In genomic region chr3:58576137-58577066, GRCm38 (mm10) we compare ENCODE assay signal across 8 mouse cellular contexts. TPM values are rescaled to one million over a fixed set of nuclear protein-coding genes. Genes with fewer than 3 reads are reported as not detected.
DNase-seq lines count a peak whose midpoint lies in the region; ATAC-seq and TF ChIP-seq lines count a peak whose summit lies in the region.

Gene Selenot, plus strand, starts transcription at chr3:58576636.

- peak within 1 kb of the TSS; percentile 39; the same call in 1 of the 2 replicates for H3K4me2 ChIP-seq in CH12.LX (ENCODE audit: insufficient read depth, low read depth, poor library complexity, severe bottlenecking)
- H3K4me2 ChIP-seq in forebrain, embryonic 12.5 days = peak within 1 kb of the TSS; percentile 58
- peak within 1 kb of the TSS; percentile 70 for H3K4me2 ChIP-seq in heart, postnatal 0 days (ENCODE audit: low read depth, low read length)
- peak within 1 kb of the TSS; percentile 66 for H3K4me2 ChIP-seq in liver, embryonic 16.5 days (ENCODE audit: low read depth, low read length)
- H3K4me2 ChIP-seq in neural tube, embryonic 13.5 days = peak within 1 kb of the TSS; percentile 70

- peak within 1 kb of the TSS; percentile 97 for H3K9ac ChIP-seq in CH12.LX (ENCODE audit: insufficient read depth, low read depth)
- peak within 1 kb of the TSS; percentile 98 for H3K9ac ChIP-seq in forebrain, embryonic 12.5 days
- peak within 1 kb of the TSS; percentile 94 for H3K9ac ChIP-seq in heart, postnatal 0 days (replicated peaks; ENCODE audit: low read depth, low read length)
- peak within 1 kb of the TSS; percentile 100 for H3K9ac ChIP-seq in liver, embryonic 16.5 days (ENCODE audit: low read depth, low read length)
- H3K9ac ChIP-seq in neural tube, embryonic 13.5 days = peak within 1 kb of the TSS; percentile 99

- peak; percentile 95 for DNase-seq in CH12.LX (ENCODE audit: extremely low read depth)
- peak; percentile 89 for DNase-seq in c-Kit-positive CD71-positive TER-119-negative erythroid progenitor cells, embryonic 14.5 days (ENCODE audit: low read depth)
- peak; percentile 96 for DNase-seq in heart, postnatal 0 days (ENCODE audit: low spot score)
- peak; percentile 97 to 98 for DNase-seq in kidney, postnatal 4 days

- no peak for TF ChIP-seq CTCF in CH12.LX (conservative IDR thresholded peaks at IDR 0.05 in 1 of 2, IDR thresholded peaks at IDR 0.05 in 1 of 2; ENCODE audit: low read depth in 2 of 2, low read length in 2 of 2)
- TF ChIP-seq CTCF in heart, postnatal 0 days (IDR thresholded peaks at IDR 0.05; ENCODE audit: low read depth) = no peak
- TF ChIP-seq CTCF in testis, adult 2 months (IDR thresholded peaks at IDR 0.05; ENCODE audit: control insufficient read depth, insufficient read depth, insufficient replicate concordance, low read depth, low read length) = 0 out of 2 replicates have a peak, but pooled peaks have one; percentile 4

- TF ChIP-seq EP300 in CH12.LX (IDR thresholded peaks at IDR 0.05; ENCODE audit: low read length) = no peak
- TF ChIP-seq EP300 in heart, postnatal 0 days (IDR thresholded peaks at IDR 0.05; ENCODE audit: low read depth) = no peak

- peak; percentile 99 for TF ChIP-seq POLR2A in CH12.LX (IDR thresholded peaks at IDR 0.05; ENCODE audit: low read depth, low read length)
- peak; percentile 98 for TF ChIP-seq POLR2A in testis, adult 2 months (IDR thresholded peaks at IDR 0.05; ENCODE audit: control insufficient read depth, low read depth, low read length)

- no peaks in the 10 kb centered on the region for H3K27me3 ChIP-seq in CH12.LX (replicated peaks)
- H3K27me3 ChIP-seq in forebrain, embryonic 12.5 days = no peaks in the 10 kb centered on the region
- H3K27me3 ChIP-seq in heart, postnatal 0 days (ENCODE audit: control insufficient read depth, insufficient read depth, low read length) = no peaks in the 10 kb centered on the region
- no peaks in the 10 kb centered on the region for H3K27me3 ChIP-seq in liver, embryonic 16.5 days (ENCODE audit: control insufficient read depth, insufficient read depth, low read depth, low read length)
- no peaks in the 10 kb centered on the region for H3K27me3 ChIP-seq in neural tube, embryonic 13.5 days
- H3K27me3 ChIP-seq in testis, adult 2 months (ENCODE audit: control insufficient read depth, insufficient read depth, low read length) = no peaks in the 10 kb centered on the region

- no peak for TF ChIP-seq RAD21 in CH12.LX (IDR thresholded peaks at IDR 0.05; ENCODE audit: low read depth, low read length)

- under 1% methylated on average over 58 of the region's 59 CpGs for WGBS in forebrain, embryonic 12.5 days
- 2% methylated on average over 58 of the region's 59 CpGs for WGBS in heart, postnatal 0 days
- WGBS in liver, embryonic 16.5 days (ENCODE audit: insufficient replicate concordance) = 2% methylated on average over 58 of the region's 59 CpGs
- WGBS in neural tube, embryonic 13.5 days = 1% methylated on average over 59 of the region's 59 CpGs

- peaks cover 0 to 23% of the 10 kb centered on the region in 2 experiments; a peak in 2 of 4 replicates for H3K4me1 ChIP-seq in CH12.LX (ENCODE audit: control insufficient read depth in 1 of 2, insufficient read depth in 2 of 2)
- H3K4me1 ChIP-seq in forebrain, embryonic 12.5 days = peaks cover 9% of the 10 kb centered on the region
- peaks cover 8% of the 10 kb centered on the region for H3K4me1 ChIP-seq in heart, postnatal 0 days (ENCODE audit: control insufficient read depth, insufficient read depth)
- H3K4me1 ChIP-seq in liver, embryonic 16.5 days (ENCODE audit: control insufficient read depth, low read depth, low read length) = peaks cover 10% of the 10 kb centered on the region
- peaks cover 26% of the 10 kb centered on the region for H3K4me1 ChIP-seq in neural tube, embryonic 13.5 days (replicated peaks)
- no peaks in the 10 kb centered on the region for H3K4me1 ChIP-seq in testis, adult 2 months (ENCODE audit: control insufficient read depth, insufficient read depth, low read length)

- ATAC-seq in forebrain, embryonic 12.5 days (ENCODE audit: low FRiP score) = peak; percentile 95
- ATAC-seq in heart, postnatal 0 days (ENCODE audit: insufficient read depth, low read depth) = peak; percentile 95
- peak; percentile 90 for ATAC-seq in liver, embryonic 16.5 days (ENCODE audit: low read depth)
- ATAC-seq in neural tube, embryonic 13.5 days (ENCODE audit: low read depth) = peak; percentile 95

- dilution Hi-C loops in CH12.LX (cut with MboI; ENCODE audit: extremely low pct_ligation_motif_present, extremely low pct_unique_long_range_greater_than_20kb, low sequenced_read_pairs) = no loop called here

- H3K9me3 ChIP-seq in CH12.LX (replicated peaks; ENCODE audit: low read length) = no peaks in the 10 kb centered on the region
- no peaks in the 10 kb centered on the region for H3K9me3 ChIP-seq in forebrain, embryonic 12.5 days
- H3K9me3 ChIP-seq in heart, postnatal 0 days (replicated peaks; ENCODE audit: control insufficient read depth, low read length) = no peaks in the 10 kb centered on the region
- H3K9me3 ChIP-seq in liver, embryonic 16.5 days (replicated peaks; ENCODE audit: control insufficient read depth, low read length) = no peaks in the 10 kb centered on the region
- no peaks in the 10 kb centered on the region for H3K9me3 ChIP-seq in neural tube, embryonic 13.5 days

- H3K79me2 ChIP-seq in CH12.LX (replicated peaks; ENCODE audit: control insufficient read depth, extremely low read depth, insufficient read depth, poor library complexity, severe bottlenecking) = peaks cover 44% of the 10 kb centered on the region

- peak within 1 kb of the TSS; percentile 95 for H3K27ac ChIP-seq in CH12.LX (ENCODE audit: insufficient read depth, low read depth)
- H3K27ac ChIP-seq in forebrain, embryonic 12.5 days = peak within 1 kb of the TSS; percentile 100
- H3K27ac ChIP-seq in heart, postnatal 0 days (ENCODE audit: low read depth) = peak within 1 kb of the TSS; percentile 98
- peak within 1 kb of the TSS; percentile 98 for H3K27ac ChIP-seq in liver, embryonic 16.5 days (ENCODE audit: low read length)
- H3K27ac ChIP-seq in neural tube, embryonic 13.5 days (replicated peaks) = peak within 1 kb of the TSS; percentile 100
- H3K27ac ChIP-seq in testis, adult 2 months (ENCODE audit: control insufficient read depth, insufficient read depth, low read depth, low read length) = peak within 1 kb of the TSS; percentile 93

- H3K4me3 ChIP-seq in CH12.LX (replicated peaks in 1 of 3; ENCODE audit: low read depth in 2 of 3, low read length in 2 of 3, poor library complexity in 1 of 3) = peak within 1 kb of the TSS; percentile 73 to 94 (median 80)
- H3K4me3 ChIP-seq in forebrain, embryonic 12.5 days (replicated peaks) = peak within 1 kb of the TSS; percentile 95
- peak within 1 kb of the TSS; percentile 80 for H3K4me3 ChIP-seq in heart, postnatal 0 days (ENCODE audit: low read depth, low read length)
- peak within 1 kb of the TSS; percentile 95 for H3K4me3 ChIP-seq in liver, embryonic 16.5 days (ENCODE audit: low read depth, low read length)
- peak within 1 kb of the TSS; percentile 91 for H3K4me3 ChIP-seq in neural tube, embryonic 13.5 days
- H3K4me3 ChIP-seq in testis, adult 2 months (ENCODE audit: control insufficient read depth, low read depth, low read length) = peak within 1 kb of the TSS; percentile 90

- peaks cover 7 to 19% of the 10 kb centered on the region in 2 experiments for H3K36me3 ChIP-seq in CH12.LX (replicated peaks in 1 of 2; ENCODE audit: control insufficient read depth in 1 of 2, insufficient read depth in 1 of 2, low read length in 1 of 2)
- H3K36me3 ChIP-seq in forebrain, embryonic 12.5 days (replicated peaks) = peaks cover 10% of the 10 kb centered on the region
- 0 out of 2 replicates have a peak, but pooled peaks cover 7% of the 10 kb centered on the region for H3K36me3 ChIP-seq in heart, postnatal 0 days (replicated peaks; ENCODE audit: control insufficient read depth, insufficient read depth, low read length)
- peaks cover 9% of the 10 kb centered on the region; the same call in 1 of the 2 replicates for H3K36me3 ChIP-seq in liver, embryonic 16.5 days (ENCODE audit: control insufficient read depth, insufficient read depth)
- H3K36me3 ChIP-seq in neural tube, embryonic 13.5 days = peaks cover 6% of the 10 kb centered on the region; the same call in 1 of the 2 replicates
- H3K36me3 ChIP-seq in testis, adult 2 months (ENCODE audit: control insufficient read depth, insufficient read depth, low read length) = no peaks in the 10 kb centered on the region; the same call in 1 of the 2 replicates

- in situ Hi-C loops in CH12.LX (cut with MboI; ENCODE audit: low pct_ligation_motif_present, low pct_unique_long_range_greater_than_20kb, low sequenced_read_pairs) = no loop called here

TF ChIP-seq in CH12.LX, 34 proteins besides CTCF, POLR2A, EP300 and RAD21 (continues in another document):
- peak; percentile 52; the same call in 1 of the 2 replicates for TF ChIP-seq KAT2A (IDR thresholded peaks at IDR 0.05; ENCODE audit: insufficient replicate concordance, low read length)
- TF ChIP-seq NRF1 (IDR thresholded peaks at IDR 0.05; ENCODE audit: low read depth, low read length) = peak; percentile 98
- 0 out of 2 replicates have a peak, but pooled peaks have one; percentile 42 for TF ChIP-seq MYC (IDR thresholded peaks at IDR 0.05; ENCODE audit: low read depth, low read length)
- TF ChIP-seq POLR2AphosphoS2 (IDR thresholded peaks at IDR 0.05; ENCODE audit: low read depth, low read length) = peak; percentile 88
- TF ChIP-seq MAZ (IDR thresholded peaks at IDR 0.05; ENCODE audit: low read depth, low read length) = 0 out of 2 replicates have a peak, but pooled peaks have one; percentile 30
- TF ChIP-seq MXI1 (IDR thresholded peaks at IDR 0.05; ENCODE audit: low read depth, low read length) = peak; percentile 55; the same call in 1 of the 2 replicates
- no peak for TF ChIP-seq E2F4 (IDR thresholded peaks at IDR 0.05; ENCODE audit: insufficient replicate concordance, low read depth, low read length)
- TF ChIP-seq TBP (conservative IDR thresholded peaks at IDR 0.05; ENCODE audit: low read depth, low read length) = peak; percentile 93
- peak; percentile 31; the same call in 1 of the 2 replicates for TF ChIP-seq MAX (IDR thresholded peaks at IDR 0.05; ENCODE audit: low read length)
- TF ChIP-seq MEF2A (IDR thresholded peaks at IDR 0.05; ENCODE audit: borderline replicate concordance, low read depth, low read length) = peak; percentile 72; the same call in 1 of the 2 replicates
- no peak for TF ChIP-seq MAFK (IDR thresholded peaks at IDR 0.05; ENCODE audit: insufficient replicate concordance, low read length)

RNA-seq across cellular contexts. Expression of gene Selenot, which starts in this region (rescaled TPM):
- 63.6 and 76.6 TPM in 2 replicates for total RNA-seq in CH12.LX (2012; rRNA removed)
- total RNA-seq in CH12.LX (2014; rRNA removed) = 254 and 283 TPM in 2 replicates
- 134 and 157 TPM in 2 replicates for polyA plus RNA-seq in CH12.LX (2012; ENCODE audit: insufficient read length, low read depth)
- 21.1 and 23.6 TPM in 2 replicates for polyA plus RNA-seq in forebrain, embryonic 12.5 days (2016; fragmentation: Nextera tagmentation; extraction: Ambion mirVana)
- 147 and 177 TPM in 2 replicates for total RNA-seq in heart, postnatal 0 days (2014; rRNA removed; ENCODE audit: low replicate concordance)
- 17.1 and 17.9 TPM in 2 replicates for polyA plus RNA-seq in heart, postnatal 0 days (2015; fragmentation: Nextera tagmentation; extraction: Ambion mirVana)
- polyA plus RNA-seq in liver, embryonic 16.5 days (2015; fragmentation: Nextera tagmentation; extraction: Ambion mirVana) = 9.7 and 11.7 TPM in 2 replicates
- 21.5 and 25.2 TPM in 2 replicates for polyA plus RNA-seq in neural tube, embryonic 13.5 days (2015; fragmentation: Nextera tagmentation; extraction: Ambion mirVana)
- polyA plus RNA-seq in testis, adult 2 months (2012; rRNA removed) = 28.2 and 36.5 TPM in 2 replicates

Comparison
In these comparisons a context has a peak if more than half of its experiments do, and no peak if none do; other contexts are left out.
1. Peak in every context shown above with its lines: DNase-seq, ATAC-seq, H3K4me3 ChIP-seq and H3K27ac ChIP-seq.